Mouse (Mus musculus) forebrain, embryonic 13.5 days (tissue): ENCODE measurements around the gene Gngt2. TPM values are rescaled to one million over a fixed set of nuclear protein-coding genes. Genes with fewer than 3 reads are reported as not detected.
"Not testable (repeated sequence)": the region's sequence is repeated elsewhere in the genome, so short reads cannot be mapped to it uniquely, and the experiment has no call there.

Source experiments
- ATAC-seq: fragments of 200-750 bp; cut with Nextera tagmentation; 2 replicates; pipeline ENCODE4 v1.8.0; 2017
- H3K27ac ChIP-seq: fragments of 300-500 bp; sonication (generic); 2 replicates; pipeline ENCODE4 v1.5.1; 2015; ENCODE audit warnings: inconsistent platforms, mild to moderate bottlenecking, moderate library complexity
- H3K27me3 ChIP-seq: fragments of 300-500 bp; sonication (generic); 2 replicates; pipeline ENCODE4 v1.6.1; 2015; ENCODE audit warnings: mild to moderate bottlenecking, inconsistent platforms
- H3K36me3 ChIP-seq: fragments of 300-500 bp; sonication (generic); 2 replicates; pipeline ENCODE4 v1.6.1; 2015; ENCODE audit warnings: mild to moderate bottlenecking, inconsistent platforms; ENCODE audit not compliant: poor library complexity, severe bottlenecking
- H3K4me1 ChIP-seq: fragments of 300-500 bp; sonication (generic); 2 replicates; pipeline ENCODE4 v1.6.1; 2015; ENCODE audit warnings: inconsistent platforms
- H3K4me2 ChIP-seq: fragments of 300-500 bp; sonication (generic); 2 replicates; pipeline ENCODE4 v1.6.1; 2015; ENCODE audit warnings: inconsistent platforms, mild to moderate bottlenecking, moderate library complexity
- H3K4me3 ChIP-seq: fragments of 300-500 bp; sonication (generic); 2 replicates; pipeline ENCODE4 v1.5.1; 2015; ENCODE audit warnings: mild to moderate bottlenecking, inconsistent platforms
- H3K9ac ChIP-seq: fragments of 300-500 bp; sonication (generic); 2 replicates; pipeline ENCODE4 v1.6.1; 2015; ENCODE audit warnings: mild to moderate bottlenecking, inconsistent platforms
- H3K9me3 ChIP-seq: fragments of 300-500 bp; sonication (generic); replicated peaks from 2 replicates; pipeline ENCODE4 v1.6.1; 2016; ENCODE audit warnings: inconsistent platforms
- WGBS: fragments of 180-500 bp; shearing (Covaris S2); methylation state at CpG from one replicate; pipeline ENCODE4 v1.1.7; 2015; 5-methylcytosine and 5-hydroxymethylcytosine counted together
- polyA plus RNA-seq: library from polyadenylated mRNA; unstranded; fragments of >200 nt; fragmentation: Nextera tagmentation; extraction: Ambion mirVana; gene quantifications from 2 replicates; pipeline ENCODE4 v1.2.1, GENCODE M21; 2015

Gngt2 gene
- polyA plus RNA-seq, 1 experiment from 2014 or later: 1.4 TPM

DNA sequence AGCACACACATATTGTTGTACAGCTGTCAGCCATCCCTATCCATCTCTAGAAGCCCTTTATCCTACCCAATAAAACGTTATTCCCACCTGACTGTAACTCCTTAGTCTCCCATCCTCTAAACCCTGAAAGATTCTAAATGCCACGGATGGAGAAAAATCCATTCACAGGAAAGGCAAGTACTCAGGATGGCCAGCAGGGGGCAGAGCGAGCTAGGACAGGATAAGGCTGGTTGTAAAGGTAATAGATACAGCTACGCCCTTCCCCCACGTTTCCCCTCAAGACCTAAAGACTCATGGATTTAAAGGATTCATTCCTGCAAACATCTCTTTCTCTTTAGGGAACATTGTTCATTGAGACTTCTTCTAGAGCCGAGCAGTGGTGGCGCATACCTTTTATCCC is 39.3 kb downstream of the Gngt2 start:
- H3K27ac ChIP-seq: no peak overlapping the region
- H3K4me2 ChIP-seq: 0 out of 2 replicates have a peak overlapping the region, but pooled peaks have one; percentile 11
- no peak for ATAC-seq
- no peaks in the 10 kb centered on the region for H3K27me3 ChIP-seq
- no peak overlapping the region for H3K4me3 ChIP-seq
- 18% methylated on average over 7 of the region's 7 CpGs for WGBS
- no peaks in the 10 kb centered on the region for H3K4me1 ChIP-seq
- no peak overlapping the region for H3K9ac ChIP-seq
- no peaks in the 10 kb centered on the region for H3K9me3 ChIP-seq
- H3K36me3 ChIP-seq: no peaks in the 10 kb centered on the region

DNA sequence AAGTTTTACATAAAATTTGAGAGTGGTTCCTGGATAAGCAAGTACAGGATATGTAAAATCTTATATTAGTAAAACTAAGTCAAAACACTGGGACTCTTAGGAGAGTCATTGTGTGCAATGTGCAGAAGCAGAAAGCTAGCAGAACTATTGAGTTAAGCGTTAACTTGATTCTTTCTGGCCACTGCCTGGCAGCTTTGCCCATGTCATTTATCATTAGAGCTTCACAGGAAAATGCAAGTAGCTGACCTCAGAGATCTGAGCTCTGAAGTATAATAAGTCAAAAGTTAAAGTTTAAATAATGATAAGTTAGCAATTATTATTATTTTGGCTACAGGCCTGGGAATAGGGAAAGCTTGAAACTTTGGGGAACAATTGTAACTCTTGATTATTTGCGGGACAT is 42.8 kb downstream of the Gngt2 start:
- H3K9me3 ChIP-seq, H3K4me2 ChIP-seq, ATAC-seq, H3K9ac ChIP-seq, H3K27me3 ChIP-seq, H3K4me3 ChIP-seq, H3K27ac ChIP-seq, H3K36me3 ChIP-seq, H3K4me1 ChIP-seq: not testable (repeated sequence)
- 83% methylated on average over 2 of the region's 2 CpGs for WGBS

DNA sequence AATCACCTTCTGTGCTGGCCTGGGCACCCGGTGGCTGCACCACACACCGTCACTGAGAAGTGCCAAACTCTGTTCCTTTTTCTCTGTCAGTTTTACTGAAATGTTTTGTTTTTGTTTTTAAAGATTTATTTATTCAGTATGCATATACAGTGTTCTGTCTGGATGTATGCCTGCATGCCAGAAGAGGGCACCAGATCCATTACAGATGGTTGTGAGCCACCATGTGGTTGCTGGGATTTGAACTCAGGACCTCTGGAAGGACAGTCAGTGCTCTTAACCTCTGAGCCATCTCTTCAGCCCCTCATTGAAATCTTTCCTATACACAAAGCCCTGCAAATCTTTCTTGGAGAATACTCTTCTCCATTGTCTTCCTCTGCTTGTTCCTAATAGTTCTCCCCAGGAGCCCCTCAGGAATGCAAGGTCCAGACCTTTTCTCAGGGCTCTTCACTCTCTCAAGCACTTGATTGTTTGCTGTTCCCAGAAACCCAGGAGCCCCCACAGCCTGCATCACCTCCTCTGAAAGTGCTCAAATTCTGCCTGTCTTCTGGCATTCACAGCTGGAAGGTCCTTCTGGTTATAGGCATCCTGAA is 53.5 kb downstream of the Gngt2 start:
- no peak for ATAC-seq
- no peak overlapping the region for H3K9ac ChIP-seq
- H3K9me3 ChIP-seq: 0 out of 2 replicates have a peak, but pooled peaks cover 3% of the 10 kb centered on the region
- no peaks in the 10 kb centered on the region for H3K4me1 ChIP-seq
- H3K27me3 ChIP-seq: no peaks in the 10 kb centered on the region
- H3K4me2 ChIP-seq: no peak overlapping the region
- WGBS: 74% methylated on average over 2 of the region's 2 CpGs
- H3K27ac ChIP-seq: no peak overlapping the region
- no peaks in the 10 kb centered on the region for H3K36me3 ChIP-seq
- no peak overlapping the region for H3K4me3 ChIP-seq

Other genes starting within 250 kb of the Gngt2 start
- 6.3 and 7.5 TPM in 2 replicates for gene Ngfr, start 249.5 kb upstream of the Gngt2 start, polyA plus RNA-seq
- gene Phb, start 170.3 kb upstream of the Gngt2 start, polyA plus RNA-seq: 187 and 188 TPM in 2 replicates
- gene Zfp652, start 124.5 kb upstream of the Gngt2 start, polyA plus RNA-seq: 27.9 and 32.2 TPM in 2 replicates
- 1.4 and 2.0 TPM in 2 replicates for gene B130006D01Rik, start 113.6 kb upstream of the Gngt2 start, polyA plus RNA-seq
- not detected in 2 replicates for gene Phospho1, start 12.7 kb upstream of the Gngt2 start, polyA plus RNA-seq
- gene Abi3, start 5.3 kb downstream of the Gngt2 start, polyA plus RNA-seq: 0.96 and 1.5 TPM in 2 replicates
- not detected in 2 replicates for gene B4galnt2, start 77.7 kb downstream of the Gngt2 start, polyA plus RNA-seq
- 53.4 and 58.0 TPM in 2 replicates for gene Igf2bp1, start 168.7 kb downstream of the Gngt2 start, polyA plus RNA-seq
- gene Gip, start 187.3 kb downstream of the Gngt2 start, polyA plus RNA-seq: not detected in 2 replicates
- gene Snf8, start 197.7 kb downstream of the Gngt2 start, polyA plus RNA-seq: 129 and 132 TPM in 2 replicates
- 25.8 and 27.7 TPM in 2 replicates for gene Ube2z, start 228.2 kb downstream of the Gngt2 start, polyA plus RNA-seq
- 421 and 435 TPM in 2 replicates for gene Atp5g1, start 238.5 kb downstream of the Gngt2 start, polyA plus RNA-seq